Mouse (Mus musculus) midbrain, postnatal 0 days (tissue): ENCODE measurements around the gene Lin54. TPM values are rescaled to one million over a fixed set of nuclear protein-coding genes. Genes with fewer than 3 reads are reported as not detected.

ENCODE experiments used
- ATAC-seq: fragments of 200-750 bp; cut with Nextera tagmentation; 2 replicates; pipeline ENCODE4 v1.8.0; 2017; ENCODE audit warnings: moderate number of reproducible peaks, mild to moderate bottlenecking, moderate TSS enrichment, moderate library complexity; ENCODE audit not compliant: low FRiP score
- DNase-seq: peaks from one replicate; pipeline ENCODE4 v3.0.0-alpha.2; 2015; ENCODE audit warnings: low spot score
- H3K27ac ChIP-seq: fragments of 300-500 bp; sonication (generic); 2 replicates; pipeline ENCODE4 v1.5.1; 2014; ENCODE audit warnings: low read depth, mild to moderate bottlenecking, low read length, mixed read lengths
- H3K27me3 ChIP-seq: fragments of 300-500 bp; sonication (generic); 2 replicates; pipeline ENCODE4 v1.6.1; 2014; ENCODE audit warnings: low read length, control low read depth, mixed read lengths; ENCODE audit not compliant: insufficient read depth
- H3K36me3 ChIP-seq: fragments of 300-500 bp; sonication (generic); 2 replicates; pipeline ENCODE4 v1.6.1; 2014; ENCODE audit warnings: low read length, control low read depth, mixed read lengths; ENCODE audit not compliant: insufficient read depth
- H3K4me1 ChIP-seq: fragments of 300-500 bp; sonication (generic); 2 replicates; pipeline ENCODE4 v1.6.1; 2014; ENCODE audit warnings: mild to moderate bottlenecking, control low read depth, antibody characterized with exemption, low read length, mixed read lengths; ENCODE audit not compliant: insufficient read depth
- H3K4me2 ChIP-seq: fragments of 300-500 bp; sonication (generic); 2 replicates; pipeline ENCODE4 v1.6.1; 2014; ENCODE audit warnings: low read depth, mild to moderate bottlenecking, low read length, mixed read lengths; ENCODE audit not compliant: poor library complexity, severe bottlenecking
- H3K4me3 ChIP-seq: fragments of 300-500 bp; sonication (generic); 2 replicates; pipeline ENCODE4 v1.5.1; 2014; ENCODE audit warnings: low read depth, mild to moderate bottlenecking, low read length, moderate library complexity
- H3K9ac ChIP-seq: fragments of 300-500 bp; sonication (generic); replicated peaks from 2 replicates; pipeline ENCODE4 v1.6.1; 2014; ENCODE audit warnings: mild to moderate bottlenecking, low read length, moderate library complexity, mixed read lengths; ENCODE audit not compliant: poor library complexity, severe bottlenecking
- H3K9me3 ChIP-seq: fragments of 300-500 bp; sonication (generic); 2 replicates; pipeline ENCODE4 v1.6.1; 2016; ENCODE audit warnings: low read length, control low read depth
- CTCF ChIP-seq: IDR thresholded peaks from 2 replicates; pipeline ENCODE4 v1.5.1; 2016; ENCODE audit warnings: antibody characterized with exemption, mild to moderate bottlenecking
- WGBS: fragments of 180-500 bp; shearing (Covaris S2); extraction: QIAGEN DNeasy Blood & Tissue Kit; methylation state at CpG from one replicate; pipeline ENCODE4 v1.1.7; 2014; 5-methylcytosine and 5-hydroxymethylcytosine counted together
- polyA plus RNA-seq: library from polyadenylated mRNA; unstranded; fragments of >200 nt; fragmentation: Nextera tagmentation; extraction: Ambion mirVana; gene quantifications from 2 replicates; pipeline ENCODE4 v1.2.1, GENCODE M21; 2015
- total RNA-seq: library from RNA; depleted of rRNA; stranded (reverse); fragments of >200 nt; gene quantifications from 2 replicates; pipeline ENCODE4 v1.2.3, GENCODE M21; 2014

The Lin54 gene
- total and polyA plus RNA-seq, 2 experiments from 2014 or later, result 6.3 to 11.4 TPM

DNA sequence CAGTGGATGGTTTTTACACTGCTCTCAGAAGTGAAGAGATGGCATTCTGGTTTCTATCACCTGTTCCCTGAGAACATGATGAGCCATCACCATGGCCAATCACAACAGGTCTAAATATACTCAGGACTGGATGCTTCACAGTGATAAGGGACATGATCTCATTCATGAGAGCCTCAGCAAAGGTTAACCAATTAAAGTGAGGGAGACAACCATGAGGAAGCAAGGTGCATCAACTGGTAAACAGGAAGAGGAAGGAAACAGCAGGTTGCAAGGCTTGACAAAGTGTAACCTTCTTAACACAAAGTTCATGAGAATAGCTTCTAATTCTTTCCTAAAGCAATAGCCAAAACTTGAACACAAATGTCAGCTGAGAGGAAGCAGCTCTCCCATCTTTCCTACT is 16.9 kb downstream of the Lin54 start:
- Histone ChIP-seq H3K27ac (no peak overlapping the region), H3K27me3 (no peaks in the 10 kb centered on the region), H3K9me3 (no peaks in the 10 kb centered on the region), H3K4me1 (no peaks in the 10 kb centered on the region), H3K36me3 (0 out of 2 replicates have a peak, but pooled peaks cover 3% of the 10 kb centered on the region), H3K4me2 (no peak overlapping the region), H3K9ac (no peak overlapping the region), H3K4me3 (no peak overlapping the region)
- no peak for TF ChIP-seq CTCF
- DNase-seq (no peak), ATAC-seq (no peak)

DNA sequence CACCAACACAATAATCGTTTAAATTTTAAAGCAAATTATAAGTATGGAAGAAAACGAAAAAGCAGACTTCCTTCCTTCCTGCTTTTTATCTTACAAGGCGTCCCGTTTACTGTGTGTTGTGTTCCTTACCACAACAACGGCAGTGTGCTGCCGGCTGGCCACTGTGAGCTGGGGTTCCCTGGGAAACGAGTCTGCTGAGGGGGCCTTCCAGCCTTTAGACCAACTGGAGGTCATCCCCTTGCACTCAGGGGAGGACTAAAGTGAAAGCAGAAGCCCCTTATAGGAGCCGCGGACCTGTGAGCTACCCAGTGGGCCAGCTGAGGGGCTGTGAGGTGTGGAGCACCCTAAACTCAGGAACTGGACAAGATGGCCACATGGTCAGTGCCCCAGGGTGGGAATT is 22.8 kb downstream of the Lin54 start:
- 0 out of 2 replicates have a peak, but pooled peaks cover 4% of the 10 kb centered on the region for H3K36me3 ChIP-seq
- TF ChIP-seq CTCF, result no peak
- H3K4me1 ChIP-seq, result no peaks in the 10 kb centered on the region
- no peak overlapping the region for H3K9ac ChIP-seq
- WGBS, result 90% methylated on average over 9 of the region's 9 CpGs
- no peaks in the 10 kb centered on the region for H3K27me3 ChIP-seq
- DNase-seq (no peak), ATAC-seq (no peak)
- H3K4me2 ChIP-seq, result no peak overlapping the region
- H3K27ac ChIP-seq, result no peak overlapping the region
- no peak overlapping the region for H3K4me3 ChIP-seq
- H3K9me3 ChIP-seq, result no peaks in the 10 kb centered on the region

DNA sequence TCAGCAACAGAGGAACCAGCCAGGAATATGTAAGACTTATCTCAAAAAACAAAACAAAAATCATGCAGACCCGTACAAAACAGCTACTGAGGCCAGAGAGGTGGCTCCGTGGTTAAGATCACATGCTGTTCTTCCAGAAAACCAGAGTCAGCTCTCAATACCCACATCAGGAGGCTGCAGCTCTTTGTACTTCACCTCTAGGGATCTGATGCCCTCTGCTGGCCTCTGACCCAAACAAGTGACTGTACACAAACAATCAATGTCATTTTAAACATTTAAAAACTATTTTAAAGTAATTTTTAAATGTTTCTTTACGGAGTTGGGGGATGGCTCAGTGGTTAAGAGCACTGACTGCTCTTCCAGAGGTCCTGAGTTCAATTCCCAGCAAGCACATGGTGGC is 24.1 kb downstream of the Lin54 start:
- WGBS, result 82% methylated on average over 3 of the region's 3 CpGs
- H3K4me2 ChIP-seq, result no peak overlapping the region
- no peak for ATAC-seq

DNA sequence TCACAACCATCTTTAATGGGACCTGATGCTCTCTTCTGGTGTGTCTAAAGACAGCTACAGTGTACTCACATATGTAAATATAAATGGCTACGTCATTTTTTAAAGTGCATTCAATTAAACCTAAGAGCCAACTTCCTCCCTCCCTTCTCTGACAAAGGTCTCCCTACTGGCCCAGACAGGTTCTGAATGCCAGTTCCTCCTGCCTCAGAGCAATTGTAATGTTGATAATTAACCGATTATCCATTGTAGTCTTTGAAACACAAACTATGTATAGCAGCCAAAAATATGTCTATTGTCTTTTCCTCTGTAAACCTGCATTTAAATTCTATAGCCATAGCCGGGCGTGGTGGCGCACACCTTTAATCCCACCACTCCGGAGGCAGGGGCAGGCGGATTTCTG is 33.1 kb downstream of the Lin54 start:
- Histone ChIP-seq H3K4me3 (no peak overlapping the region), H3K27me3 (no peaks in the 10 kb centered on the region), H3K27ac (no peak overlapping the region), H3K9me3 (no peaks in the 10 kb centered on the region), H3K36me3 (no peaks in the 10 kb centered on the region), H3K4me1 (no peaks in the 10 kb centered on the region), H3K9ac (no peak overlapping the region), H3K4me2 (no peak overlapping the region)
- no peak for TF ChIP-seq CTCF
- WGBS, result 96% methylated on average over 7 of the region's 7 CpGs
- ATAC-seq, result no peak
- DNase-seq, result no peak

More for the DNA sequence above, 24.1 kb downstream of the Lin54 start:
- H3K4me1 ChIP-seq, result no peaks in the 10 kb centered on the region
- H3K27me3 ChIP-seq, result no peaks in the 10 kb centered on the region
- no peak for DNase-seq
- no peak overlapping the region for H3K9ac ChIP-seq
- 0 out of 2 replicates have a peak, but pooled peaks have one; percentile 2 for TF ChIP-seq CTCF
- H3K9me3 ChIP-seq, result no peaks in the 10 kb centered on the region
- H3K27ac ChIP-seq, result no peak overlapping the region
- H3K36me3 ChIP-seq, result 0 out of 2 replicates have a peak, but pooled peaks cover 4% of the 10 kb centered on the region
- H3K4me3 ChIP-seq, result no peak overlapping the region

DNA sequence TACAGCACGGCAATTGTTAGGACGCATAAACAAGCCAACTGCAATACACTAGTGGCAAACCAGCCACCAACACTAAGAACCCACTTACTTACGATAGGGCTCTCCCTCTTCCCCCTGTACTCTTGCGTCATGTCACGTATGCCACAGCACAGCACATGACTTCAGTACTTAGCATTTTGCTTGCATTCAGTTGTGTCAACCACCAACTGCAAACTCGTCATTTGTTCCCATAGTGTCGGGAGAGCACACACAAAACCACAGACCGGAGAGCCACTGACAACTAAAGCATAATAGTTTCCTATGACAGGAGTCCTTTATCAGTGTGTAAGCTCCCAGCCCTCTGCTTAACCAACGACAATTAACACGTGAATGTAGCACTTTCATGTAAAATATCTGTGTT is 33.8 kb downstream of the Lin54 start:
- TF ChIP-seq CTCF, result no peak
- no peaks in the 10 kb centered on the region for H3K27me3 ChIP-seq
- no peak overlapping the region for H3K4me2 ChIP-seq
- H3K36me3 ChIP-seq, result 0 out of 2 replicates have a peak, but pooled peaks cover under 1% of the 10 kb centered on the region
- 91% methylated on average over 10 of the region's 10 CpGs for WGBS
- H3K9me3 ChIP-seq, result no peaks in the 10 kb centered on the region
- no peak overlapping the region for H3K27ac ChIP-seq
- no peaks in the 10 kb centered on the region for H3K4me1 ChIP-seq
- ATAC-seq (no peak), DNase-seq (no peak)
- H3K4me3 ChIP-seq, result no peak overlapping the region
- no peak overlapping the region for H3K9ac ChIP-seq

DNA sequence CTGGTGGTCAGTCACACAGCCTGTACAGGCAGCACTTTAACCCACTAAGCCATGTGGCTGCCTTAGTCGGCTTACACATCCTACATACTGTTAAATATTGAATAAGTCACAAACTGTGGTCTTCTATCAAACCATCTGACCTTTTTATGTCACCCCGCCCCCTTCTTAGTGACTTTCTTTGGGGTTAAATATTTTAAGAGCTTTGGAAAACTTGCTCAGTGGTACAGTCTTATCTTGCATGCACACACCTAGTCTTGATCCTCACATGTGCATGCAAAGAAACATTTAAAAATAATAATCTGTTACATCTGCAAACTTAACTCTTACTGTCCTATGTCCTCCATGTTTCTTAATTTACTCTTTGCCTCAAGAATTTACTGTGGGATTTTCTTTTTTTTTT is 38.1 kb downstream of the Lin54 start:
- no peaks in the 10 kb centered on the region for H3K4me1 ChIP-seq
- DNase-seq (no peak), ATAC-seq (no peak)
- peaks cover 17% of the 10 kb centered on the region for H3K36me3 ChIP-seq
- H3K27me3 ChIP-seq, result no peaks in the 10 kb centered on the region
- no peak overlapping the region for H3K27ac ChIP-seq
- H3K4me3 ChIP-seq, result no peak overlapping the region
- no peak overlapping the region for H3K9ac ChIP-seq
- H3K4me2 ChIP-seq, result no peak overlapping the region
- no peak for TF ChIP-seq CTCF
- 95% methylated on average over 2 of the region's 2 CpGs for WGBS
- no peaks in the 10 kb centered on the region for H3K9me3 ChIP-seq
